Mouse (Mus musculus): ENCODE results near the gene Rfx7. TPM values are rescaled to one million over a fixed set of nuclear protein-coding genes. Genes with fewer than 3 reads are reported as not detected.
A peak's percentile ranks its signal among the peaks of the same experiment; 100 is the strongest.

The Rfx7 gene
- 25.0 and 25.5 TPM in 2 replicates for polyA plus RNA-seq (2016; fragmentation: Nextera tagmentation; extraction: Ambion mirVana)

- Histone ChIP-seq H3K4me1 (peaks cover 14% of the 10 kb centered on the region), H3K36me3 (no peaks in the 10 kb centered on the region), H3K27ac (replicated peaks) (peak within 1 kb of the TSS; percentile 100), H3K9ac (replicated peaks) (peak within 1 kb of the TSS; percentile 93), H3K4me2 (replicated peaks) (peak within 1 kb of the TSS; percentile 66), H3K4me3 (peak within 1 kb of the TSS; percentile 73), H3K9me3 (no peaks in the 10 kb centered on the region), H3K27me3 (no peaks in the 10 kb centered on the region)
- peak; percentile 86 for ATAC-seq (ENCODE audit: low FRiP score, low read depth)
- WGBS, result 2% methylated on average over 20 of the region's 63 CpGs
Observed at GRCm38 (mm10) chr9:72531996-72532380, at the start of gene Rfx7. Rfx7 (plus strand) TSS chr9:72532240.

- no peak overlapping the region for H3K4me3 ChIP-seq
- no peak for ATAC-seq (ENCODE audit: low FRiP score, low read depth)
- no peaks in the 10 kb centered on the region for H3K9me3 ChIP-seq
- no peaks in the 10 kb centered on the region for H3K27me3 ChIP-seq
- peaks cover 28% of the 10 kb centered on the region for H3K36me3 ChIP-seq
- peaks cover 14% of the 10 kb centered on the region for H3K4me1 ChIP-seq
- no peak overlapping the region for H3K27ac ChIP-seq (replicated peaks)
- no peak overlapping the region for H3K9ac ChIP-seq (replicated peaks)
- H3K4me2 ChIP-seq (replicated peaks), result no peak overlapping the region
Observed at GRCm38 (mm10) chr9:72488523-72488922, 43.5 kb upstream of the Rfx7 start.

GRCm38 (mm10) chr9:72489131-72489530 lies 42.9 kb upstream of the Rfx7 start:
- Histone ChIP-seq H3K27ac (replicated peaks) (no peak overlapping the region), H3K4me3 (no peak overlapping the region), H3K9me3 (no peaks in the 10 kb centered on the region), H3K4me2 (replicated peaks) (no peak overlapping the region), H3K27me3 (no peaks in the 10 kb centered on the region), H3K9ac (replicated peaks) (no peak overlapping the region), H3K36me3 (peaks cover 23% of the 10 kb centered on the region), H3K4me1 (peaks cover 14% of the 10 kb centered on the region)
- WGBS, result 94% methylated on average over 5 of the region's 5 CpGs
- ATAC-seq (ENCODE audit: low FRiP score, low read depth), result no peak

- under 1% methylated on average over 32 of the region's 32 CpGs for WGBS
- Histone ChIP-seq H3K4me1 (peaks cover 14% of the 10 kb centered on the region), H3K4me3 (peak overlapping the region; percentile 80), H3K27ac (replicated peaks) (peak overlapping the region; percentile 92), H3K9ac (replicated peaks) (peak overlapping the region; percentile 77), H3K4me2 (replicated peaks) (peak overlapping the region; percentile 73), H3K9me3 (no peaks in the 10 kb centered on the region), H3K36me3 (peaks cover 11% of the 10 kb centered on the region), H3K27me3 (no peaks in the 10 kb centered on the region)
- peak; percentile 96 for ATAC-seq (ENCODE audit: low FRiP score, low read depth)
Observed at GRCm38 (mm10) chr9:72491559-72492193, 40.4 kb upstream of the Rfx7 start.

- 6% methylated on average over 6 of the region's 6 CpGs for WGBS
- peaks cover 8% of the 10 kb centered on the region; the same call in 1 of the 2 replicates for H3K36me3 ChIP-seq
- H3K4me1 ChIP-seq, result peaks cover 14% of the 10 kb centered on the region
- H3K27me3 ChIP-seq, result no peaks in the 10 kb centered on the region
- H3K4me3 ChIP-seq, result peak within 1 kb of the TSS; percentile 80
- ATAC-seq (ENCODE audit: low FRiP score, low read depth), result peak; percentile 55
- peak within 1 kb of the TSS; percentile 92 for H3K27ac ChIP-seq (replicated peaks)
- H3K9ac ChIP-seq (replicated peaks), result peak within 1 kb of the TSS; percentile 77
- peak within 1 kb of the TSS; percentile 73 for H3K4me2 ChIP-seq (replicated peaks)
- H3K9me3 ChIP-seq, result no peaks in the 10 kb centered on the region
Observed at GRCm38 (mm10) chr9:72492194-72492565, 39.9 kb upstream of the Rfx7 start, which contains the start of gene Tex9. Tex9 (minus strand) TSS chr9:72492212.

GRCm38 (mm10) chr9:72493465-72493864 lies 38.6 kb upstream of the Rfx7 start:
- Histone ChIP-seq H3K36me3 (0 out of 2 replicates have a peak, but pooled peaks cover 3% of the 10 kb centered on the region), H3K27ac (replicated peaks) (no peak overlapping the region), H3K27me3 (no peaks in the 10 kb centered on the region), H3K9me3 (no peaks in the 10 kb centered on the region), H3K4me1 (peaks cover 14% of the 10 kb centered on the region), H3K9ac (replicated peaks) (no peak overlapping the region), H3K4me3 (no peak overlapping the region), H3K4me2 (replicated peaks) (no peak overlapping the region)
- ATAC-seq (ENCODE audit: low FRiP score, low read depth), result no peak
- 87% methylated on average over 2 of the region's 2 CpGs for WGBS

- H3K9ac ChIP-seq (replicated peaks), result no peak overlapping the region
- no peaks in the 10 kb centered on the region for H3K9me3 ChIP-seq
- H3K36me3 ChIP-seq, result 0 out of 2 replicates have a peak, but pooled peaks cover 3% of the 10 kb centered on the region
- no peaks in the 10 kb centered on the region for H3K27me3 ChIP-seq
- H3K4me1 ChIP-seq, result peaks cover 14% of the 10 kb centered on the region
- H3K4me3 ChIP-seq, result no peak overlapping the region
- WGBS, result 81% methylated on average over 3 of the region's 3 CpGs
- no peak for ATAC-seq (ENCODE audit: low FRiP score, low read depth)
- H3K4me2 ChIP-seq (replicated peaks), result no peak overlapping the region
- no peak overlapping the region for H3K27ac ChIP-seq (replicated peaks)
Observed at GRCm38 (mm10) chr9:72493984-72494685, 37.9 kb upstream of the Rfx7 start.

GRCm38 (mm10) chr9:72496691-72497090 lies 35.3 kb upstream of the Rfx7 start:
- H3K4me3 ChIP-seq, result no peak overlapping the region
- no peak overlapping the region for H3K27ac ChIP-seq (replicated peaks)
- no peaks in the 10 kb centered on the region for H3K9me3 ChIP-seq
- H3K4me2 ChIP-seq (replicated peaks), result no peak overlapping the region
- no peaks in the 10 kb centered on the region for H3K27me3 ChIP-seq
- no peaks in the 10 kb centered on the region for H3K36me3 ChIP-seq
- no peak for ATAC-seq (ENCODE audit: low FRiP score, low read depth)
- 74% methylated on average over 2 of the region's 2 CpGs for WGBS
- no peak overlapping the region for H3K9ac ChIP-seq (replicated peaks)
- peaks cover 6% of the 10 kb centered on the region; the same call in 1 of the 2 replicates for H3K4me1 ChIP-seq

GRCm38 (mm10) chr9:72497171-72497570 lies 34.9 kb upstream of the Rfx7 start:
- H3K9me3 ChIP-seq, result no peaks in the 10 kb centered on the region
- no peak overlapping the region for H3K27ac ChIP-seq (replicated peaks)
- no peak overlapping the region for H3K4me3 ChIP-seq
- no peaks in the 10 kb centered on the region for H3K27me3 ChIP-seq
- 72% methylated on average over 3 of the region's 3 CpGs for WGBS
- no peak overlapping the region for H3K4me2 ChIP-seq (replicated peaks)
- H3K9ac ChIP-seq (replicated peaks), result no peak overlapping the region
- no peak for ATAC-seq (ENCODE audit: low FRiP score, low read depth)
- no peaks in the 10 kb centered on the region for H3K36me3 ChIP-seq
- peaks cover 4% of the 10 kb centered on the region; the same call in 1 of the 2 replicates for H3K4me1 ChIP-seq

- H3K4me1 ChIP-seq, result peaks cover 6% of the 10 kb centered on the region; the same call in 1 of the 2 replicates
- ATAC-seq (ENCODE audit: low FRiP score, low read depth), result no peak
- H3K36me3 ChIP-seq, result no peaks in the 10 kb centered on the region
- H3K9me3 ChIP-seq, result no peaks in the 10 kb centered on the region
- H3K9ac ChIP-seq (replicated peaks), result no peak overlapping the region
- H3K4me2 ChIP-seq (replicated peaks), result no peak overlapping the region
- H3K27ac ChIP-seq (replicated peaks), result no peak overlapping the region
- 58% methylated on average over 11 of the region's 11 CpGs for WGBS
- no peaks in the 10 kb centered on the region for H3K27me3 ChIP-seq
- H3K4me3 ChIP-seq, result no peak overlapping the region
Observed at GRCm38 (mm10) chr9:72512229-72512981, 19.6 kb upstream of the Rfx7 start.

GRCm38 (mm10) chr9:72515366-72515765 lies 16.7 kb upstream of the Rfx7 start:
- H3K4me3 ChIP-seq, result no peak overlapping the region
- H3K27ac ChIP-seq (replicated peaks), result no peak overlapping the region
- H3K9me3 ChIP-seq, result no peaks in the 10 kb centered on the region
- no peak overlapping the region for H3K9ac ChIP-seq (replicated peaks)
- no peaks in the 10 kb centered on the region for H3K36me3 ChIP-seq
- H3K27me3 ChIP-seq, result no peaks in the 10 kb centered on the region
- no peak overlapping the region for H3K4me2 ChIP-seq (replicated peaks)
- peaks cover 6% of the 10 kb centered on the region; the same call in 1 of the 2 replicates for H3K4me1 ChIP-seq
- ATAC-seq (ENCODE audit: low FRiP score, low read depth), result no peak

GRCm38 (mm10) chr9:72519246-72519645 lies 12.8 kb upstream of the Rfx7 start:
- H3K4me3 ChIP-seq, result no peak overlapping the region
- no peak for ATAC-seq (ENCODE audit: low FRiP score, low read depth)
- H3K36me3 ChIP-seq, result no peaks in the 10 kb centered on the region

More at GRCm38 (mm10) chr9:72519246-72519645, 12.8 kb upstream of the Rfx7 start:
- no peak overlapping the region for H3K4me2 ChIP-seq (replicated peaks)
- H3K9me3 ChIP-seq, result no peaks in the 10 kb centered on the region
- H3K9ac ChIP-seq (replicated peaks), result no peak overlapping the region
- H3K27ac ChIP-seq (replicated peaks), result no peak overlapping the region
- H3K4me1 ChIP-seq, result no peaks in the 10 kb centered on the region
- H3K27me3 ChIP-seq, result no peaks in the 10 kb centered on the region

Data from midbrain, embryonic 12.5 days (tissue).